Mouse (Mus musculus): ENCODE measurements around the gene Bbx. TPM values are rescaled to one million over a fixed set of nuclear protein-coding genes. Genes with fewer than 3 reads are reported as not detected.

Bbx gene
- polyA plus RNA-seq, 2 experiments, result 13.4 to 30.9 TPM

GRCm38 (mm10) chr16:50200214-50200613 lies 232.0 kb downstream of the Bbx start:
- no peak for TF ChIP-seq POLR2A (IDR thresholded peaks at IDR 0.05; ENCODE audit: borderline replicate concordance, extremely low read depth, insufficient read depth, insufficient read length)
- H3K36me3 ChIP-seq (ENCODE audit: control insufficient read depth, insufficient read depth, low read length), result peaks cover 36% of the 10 kb centered on the region

DNA sequence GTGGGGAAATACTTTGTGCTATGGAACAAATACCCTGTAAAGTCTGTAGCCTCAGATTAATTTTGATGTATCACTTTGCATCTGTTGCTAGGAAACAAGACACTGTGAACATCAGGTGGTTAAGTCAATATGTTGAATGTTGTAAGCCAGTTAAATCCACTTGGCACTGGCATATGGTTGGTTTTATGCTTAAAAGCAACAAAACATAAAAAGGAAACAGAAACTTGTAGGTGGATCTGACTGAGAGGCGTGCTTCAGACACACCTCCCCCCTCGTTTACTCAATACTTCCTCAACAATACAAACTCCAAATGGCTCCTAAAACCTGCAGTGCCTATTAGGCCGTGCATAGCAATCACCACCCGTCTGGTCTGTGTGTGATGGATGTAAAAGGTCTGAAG lies 236.1 kb downstream of the Bbx start:
- H3K4me1 ChIP-seq (ENCODE audit: control insufficient read depth, insufficient read depth, low read length), result no peaks in the 10 kb centered on the region
- DNase-seq (ENCODE audit: low spot score), result no peak
- no peaks in the 10 kb centered on the region for H3K27me3 ChIP-seq (ENCODE audit: control insufficient read depth, insufficient read depth, low read length)

More at GRCm38 (mm10) chr16:50200214-50200613, 232.0 kb downstream of the Bbx start:
- Histone ChIP-seq H3K27ac (replicated peaks; ENCODE audit: low read depth, low read length) (no peak overlapping the region), H3K9me3 (ENCODE audit: control insufficient read depth, low read length) (no peaks in the 10 kb centered on the region), H3K4me2 (replicated peaks; ENCODE audit: low read depth, low read length, severe bottlenecking) (no peak overlapping the region), H3K4me3 (replicated peaks; ENCODE audit: low read length) (no peak overlapping the region), H3K27me3 (ENCODE audit: control insufficient read depth, insufficient read depth, low read length) (no peaks in the 10 kb centered on the region), H3K4me1 (ENCODE audit: control insufficient read depth, insufficient read depth, low read length) (no peaks in the 10 kb centered on the region), H3K9ac (ENCODE audit: low read depth, low read length, severe bottlenecking) (no peak overlapping the region)
- WGBS, result 95% methylated on average over 15 of the region's 15 CpGs
- ATAC-seq (ENCODE audit: low FRiP score, low read depth) (no peak), DNase-seq (ENCODE audit: low spot score) (no peak)

GRCm38 (mm10) chr16:50192626-50193025 lies 239.6 kb downstream of the Bbx start:
- TF ChIP-seq POLR2A (IDR thresholded peaks at IDR 0.05; ENCODE audit: borderline replicate concordance, extremely low read depth, insufficient read depth, insufficient read length), result no peak
- H3K4me1 ChIP-seq (ENCODE audit: control insufficient read depth, insufficient read depth, low read length), result no peaks in the 10 kb centered on the region
- H3K36me3 ChIP-seq (ENCODE audit: control insufficient read depth, insufficient read depth, low read length), result peaks cover 11% of the 10 kb centered on the region
- no peak overlapping the region for H3K27ac ChIP-seq (replicated peaks; ENCODE audit: low read depth, low read length)
- DNase-seq (ENCODE audit: low spot score), result no peak
- H3K9ac ChIP-seq (ENCODE audit: low read depth, low read length, severe bottlenecking), result no peak overlapping the region
- no peak overlapping the region for H3K4me3 ChIP-seq (replicated peaks; ENCODE audit: low read length)
- 86% methylated on average over 1 of the region's 1 CpGs for WGBS
- no peak for ATAC-seq (ENCODE audit: low FRiP score, low read depth)
- no peaks in the 10 kb centered on the region for H3K9me3 ChIP-seq (ENCODE audit: control insufficient read depth, low read length)
- no peak overlapping the region for H3K4me2 ChIP-seq (replicated peaks; ENCODE audit: low read depth, low read length, severe bottlenecking)
- no peaks in the 10 kb centered on the region for H3K27me3 ChIP-seq (ENCODE audit: control insufficient read depth, insufficient read depth, low read length)

More for the DNA sequence above, 236.1 kb downstream of the Bbx start:
- Histone ChIP-seq H3K4me3 (replicated peaks; ENCODE audit: low read length) (no peak overlapping the region), H3K9me3 (ENCODE audit: control insufficient read depth, low read length) (no peaks in the 10 kb centered on the region), H3K4me2 (replicated peaks; ENCODE audit: low read depth, low read length, severe bottlenecking) (no peak overlapping the region), H3K27ac (replicated peaks; ENCODE audit: low read depth, low read length) (no peak overlapping the region), H3K9ac (ENCODE audit: low read depth, low read length, severe bottlenecking) (no peak overlapping the region), H3K36me3 (ENCODE audit: control insufficient read depth, insufficient read depth, low read length) (peaks cover 36% of the 10 kb centered on the region)
- TF ChIP-seq POLR2A (IDR thresholded peaks at IDR 0.05; ENCODE audit: borderline replicate concordance, extremely low read depth, insufficient read depth, insufficient read length), result no peak
- no peak for ATAC-seq (ENCODE audit: low FRiP score, low read depth)
- WGBS, result 41% methylated on average over 4 of the region's 4 CpGs

DNA sequence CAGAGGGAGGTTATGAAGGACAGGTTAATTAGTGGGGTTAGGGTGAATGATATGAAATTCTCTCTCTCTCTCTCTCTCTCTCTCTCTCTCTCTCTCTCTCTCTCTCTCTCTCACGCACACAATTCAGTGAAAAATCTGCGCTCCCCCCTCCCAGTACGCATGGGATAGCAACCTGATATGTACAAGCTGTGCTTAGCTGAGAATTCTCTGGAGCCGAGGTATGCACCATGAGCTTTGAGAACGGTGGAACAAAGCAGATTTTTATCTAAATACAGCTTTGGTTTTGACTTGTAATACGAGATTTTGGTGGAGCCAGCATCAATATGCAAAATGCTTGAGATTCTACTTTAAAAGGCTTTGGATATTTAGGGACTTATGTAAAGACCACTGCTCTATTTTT lies 243.1 kb downstream of the Bbx start:
- H3K36me3 ChIP-seq (ENCODE audit: control insufficient read depth, insufficient read depth, low read length), result peaks cover 6% of the 10 kb centered on the region; the same call in 1 of the 2 replicates
- no peak overlapping the region for H3K4me3 ChIP-seq (replicated peaks; ENCODE audit: low read length)
- no peak overlapping the region for H3K4me2 ChIP-seq (replicated peaks; ENCODE audit: low read depth, low read length, severe bottlenecking)
- WGBS, result 50% methylated on average over 6 of the region's 6 CpGs
- no peak for ATAC-seq (ENCODE audit: low FRiP score, low read depth)
- H3K9ac ChIP-seq (ENCODE audit: low read depth, low read length, severe bottlenecking), result no peak overlapping the region
- no peaks in the 10 kb centered on the region for H3K9me3 ChIP-seq (ENCODE audit: control insufficient read depth, low read length)
- H3K4me1 ChIP-seq (ENCODE audit: control insufficient read depth, insufficient read depth, low read length), result no peaks in the 10 kb centered on the region
- H3K27ac ChIP-seq (replicated peaks; ENCODE audit: low read depth, low read length), result no peak overlapping the region
- no peak for TF ChIP-seq POLR2A (IDR thresholded peaks at IDR 0.05; ENCODE audit: borderline replicate concordance, extremely low read depth, insufficient read depth, insufficient read length)
- no peaks in the 10 kb centered on the region for H3K27me3 ChIP-seq (ENCODE audit: control insufficient read depth, insufficient read depth, low read length)
- DNase-seq (ENCODE audit: low spot score), result peak; percentile 14

GRCm38 (mm10) chr16:50186604-50187003 lies 245.6 kb downstream of the Bbx start:
- H3K4me3 ChIP-seq (replicated peaks; ENCODE audit: low read length), result no peak overlapping the region
- no peak overlapping the region for H3K9ac ChIP-seq (ENCODE audit: low read depth, low read length, severe bottlenecking)
- DNase-seq (ENCODE audit: low spot score), result no peak
- 81% methylated on average over 6 of the region's 6 CpGs for WGBS
- no peak for ATAC-seq (ENCODE audit: low FRiP score, low read depth)
- H3K4me1 ChIP-seq (ENCODE audit: control insufficient read depth, insufficient read depth, low read length), result no peaks in the 10 kb centered on the region
- H3K36me3 ChIP-seq (ENCODE audit: control insufficient read depth, insufficient read depth, low read length), result no peaks in the 10 kb centered on the region
- H3K9me3 ChIP-seq (ENCODE audit: control insufficient read depth, low read length), result no peaks in the 10 kb centered on the region
- no peak for TF ChIP-seq POLR2A (IDR thresholded peaks at IDR 0.05; ENCODE audit: borderline replicate concordance, extremely low read depth, insufficient read depth, insufficient read length)
- no peaks in the 10 kb centered on the region for H3K27me3 ChIP-seq (ENCODE audit: control insufficient read depth, insufficient read depth, low read length)
- no peak overlapping the region for H3K27ac ChIP-seq (replicated peaks; ENCODE audit: low read depth, low read length)
- H3K4me2 ChIP-seq (replicated peaks; ENCODE audit: low read depth, low read length, severe bottlenecking), result no peak overlapping the region

DNA sequence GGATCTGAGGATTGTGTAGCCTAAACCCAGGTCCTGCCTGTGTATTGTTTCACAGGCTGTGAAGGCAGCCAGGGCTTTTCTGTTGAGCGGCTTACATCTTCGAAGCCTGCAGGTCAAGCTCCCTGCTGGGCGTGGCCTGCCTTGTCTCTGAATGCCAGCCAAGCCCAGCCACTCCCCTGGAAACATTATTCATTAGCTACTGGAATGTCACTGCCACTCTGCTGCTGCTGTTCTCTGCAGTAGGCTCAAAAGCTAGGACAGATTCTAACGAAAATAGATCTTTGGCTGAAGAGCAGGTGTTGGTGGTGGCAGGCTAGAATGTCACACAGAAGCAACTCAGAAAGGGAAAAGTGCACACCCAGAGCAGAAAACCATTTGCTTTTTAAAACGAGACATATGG lies 247.1 kb downstream of the Bbx start:
- Histone ChIP-seq H3K9me3 (ENCODE audit: control insufficient read depth, low read length) (no peaks in the 10 kb centered on the region), H3K27me3 (ENCODE audit: control insufficient read depth, insufficient read depth, low read length) (no peaks in the 10 kb centered on the region), H3K4me3 (replicated peaks; ENCODE audit: low read length) (no peak overlapping the region), H3K27ac (replicated peaks; ENCODE audit: low read depth, low read length) (no peak overlapping the region), H3K4me1 (ENCODE audit: control insufficient read depth, insufficient read depth, low read length) (no peaks in the 10 kb centered on the region), H3K4me2 (replicated peaks; ENCODE audit: low read depth, low read length, severe bottlenecking) (no peak overlapping the region), H3K36me3 (ENCODE audit: control insufficient read depth, insufficient read depth, low read length) (no peaks in the 10 kb centered on the region), H3K9ac (ENCODE audit: low read depth, low read length, severe bottlenecking) (no peak overlapping the region)
- TF ChIP-seq POLR2A (IDR thresholded peaks at IDR 0.05; ENCODE audit: borderline replicate concordance, extremely low read depth, insufficient read depth, insufficient read length), result no peak
- WGBS, result 18% methylated on average over 5 of the region's 5 CpGs
- DNase-seq (ENCODE audit: low spot score) (peak; percentile 47), ATAC-seq (ENCODE audit: low FRiP score, low read depth) (no peak)

All from limb, embryonic 14.5 days (tissue).